Mouse (Mus musculus) spleen, postnatal 10 days (tissue): Measurements from ENCODE around the gene 2610507B11Rik.

Experiments
- DNase-seq, 2 experiments: peaks; one replicate each; pipeline ENCODE4 v3.0.0; 2021 to 2022; ENCODE audit warnings: low spot score in 2 of 2

Gene 2610507B11Rik

DNA sequence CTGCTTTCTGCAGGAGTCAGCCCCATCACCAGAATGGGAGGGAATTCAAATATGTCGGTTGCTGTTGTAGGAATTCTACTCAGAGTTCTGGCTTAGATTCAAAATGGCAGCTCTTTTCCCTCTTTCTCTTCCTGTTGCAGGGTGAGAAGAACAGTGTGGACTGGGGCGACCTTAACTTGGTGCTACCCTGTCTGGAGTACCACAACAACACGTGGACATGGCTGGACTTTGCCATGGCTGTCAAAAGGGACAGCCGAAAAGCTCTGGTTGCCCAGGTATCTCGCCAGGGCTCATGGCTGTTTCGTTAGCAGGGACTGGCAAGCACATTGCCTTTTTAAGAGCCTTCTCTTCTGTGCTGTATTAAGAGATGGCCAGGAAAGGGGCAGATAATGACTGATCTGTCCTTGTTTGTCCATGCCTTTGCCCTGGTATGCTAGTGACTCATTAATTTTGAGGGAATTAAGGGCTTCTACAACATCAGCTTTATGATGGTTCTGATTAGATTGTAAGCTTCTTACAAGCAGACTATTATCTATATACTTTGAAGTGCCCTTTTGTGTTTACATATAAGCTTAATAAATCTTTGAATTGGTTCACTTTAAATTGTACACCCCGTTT is 27.7 kb downstream of the 2610507B11Rik start:
- no peak for DNase-seq

DNA sequence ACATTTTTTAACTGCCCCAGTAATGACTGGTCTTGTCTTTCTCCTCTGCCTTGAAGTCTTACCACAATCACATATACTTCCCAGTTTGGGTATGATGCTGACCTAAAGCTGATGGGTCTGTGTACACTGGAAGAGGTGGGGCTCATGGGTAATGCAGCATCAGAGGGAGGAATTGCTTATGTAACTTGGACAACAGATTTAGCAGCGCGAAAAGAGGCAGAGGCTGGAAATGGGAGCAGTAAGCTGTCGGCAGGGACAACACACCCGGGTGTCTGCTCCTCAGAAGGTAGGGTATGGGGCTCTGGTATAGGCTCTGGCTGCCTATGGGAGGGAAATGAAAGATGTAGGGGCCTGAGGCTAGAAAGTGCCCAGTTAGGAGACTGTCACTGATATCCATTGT is 29.1 kb downstream of the 2610507B11Rik start, which contains the start of gene BC030499:
BC030499 (plus strand) TSS at position 188 of the 400 bp plus-strand sequence.
- DNase-seq: no peak

DNA sequence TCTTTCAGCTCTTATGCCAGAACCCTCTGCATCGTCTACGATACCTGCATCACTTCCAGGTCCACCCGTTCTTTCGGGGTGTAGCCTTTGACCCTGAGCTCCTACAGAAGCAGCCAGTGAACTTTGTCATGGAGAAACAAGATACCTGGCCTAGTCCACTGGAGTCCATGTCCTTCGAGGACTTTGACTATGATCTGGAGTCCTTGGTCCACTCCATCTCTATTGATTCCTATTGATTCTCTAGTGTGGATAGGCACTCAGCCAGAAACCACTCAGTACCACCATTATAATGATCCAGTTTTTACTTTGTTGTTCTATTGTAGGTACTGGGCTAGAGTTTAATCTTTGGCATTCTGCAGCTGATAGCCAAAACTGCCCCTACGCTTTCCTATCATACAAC is 33.0 kb downstream of the 2610507B11Rik start:
- no peak for DNase-seq

- DNase-seq: no peak
Observed at GRCm38 (mm10) chr11:78300917-78301316, 39.4 kb downstream of the 2610507B11Rik start.

- DNase-seq: peak; percentile 88 to 93
Observed at GRCm38 (mm10) chr11:78301357-78302084, 40.0 kb downstream of the 2610507B11Rik start, which contains the start of gene Spag5. TSS of gene Spag5 (plus strand) at chr11:78301529.

DNA sequence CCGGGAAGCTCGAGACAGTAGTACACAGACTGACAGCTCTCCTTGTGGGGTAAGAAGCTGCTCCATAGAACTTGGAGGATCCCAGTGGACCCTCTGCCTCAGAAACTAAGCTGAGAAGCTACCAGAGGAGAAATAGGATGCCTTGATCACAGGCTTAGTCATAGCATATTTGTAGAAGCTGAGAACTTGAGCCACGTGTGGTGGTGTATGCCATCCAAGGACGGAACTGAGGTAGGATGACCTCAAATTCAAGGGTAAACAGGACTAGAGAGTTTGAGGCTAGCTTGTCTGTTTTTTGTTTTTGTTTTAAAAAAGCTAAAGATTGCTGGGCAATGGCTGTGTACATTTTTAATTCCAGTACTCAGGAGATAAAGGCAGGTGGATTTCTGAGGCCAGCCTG is 43.7 kb downstream of the 2610507B11Rik start:
- DNase-seq: no peak

DNA sequence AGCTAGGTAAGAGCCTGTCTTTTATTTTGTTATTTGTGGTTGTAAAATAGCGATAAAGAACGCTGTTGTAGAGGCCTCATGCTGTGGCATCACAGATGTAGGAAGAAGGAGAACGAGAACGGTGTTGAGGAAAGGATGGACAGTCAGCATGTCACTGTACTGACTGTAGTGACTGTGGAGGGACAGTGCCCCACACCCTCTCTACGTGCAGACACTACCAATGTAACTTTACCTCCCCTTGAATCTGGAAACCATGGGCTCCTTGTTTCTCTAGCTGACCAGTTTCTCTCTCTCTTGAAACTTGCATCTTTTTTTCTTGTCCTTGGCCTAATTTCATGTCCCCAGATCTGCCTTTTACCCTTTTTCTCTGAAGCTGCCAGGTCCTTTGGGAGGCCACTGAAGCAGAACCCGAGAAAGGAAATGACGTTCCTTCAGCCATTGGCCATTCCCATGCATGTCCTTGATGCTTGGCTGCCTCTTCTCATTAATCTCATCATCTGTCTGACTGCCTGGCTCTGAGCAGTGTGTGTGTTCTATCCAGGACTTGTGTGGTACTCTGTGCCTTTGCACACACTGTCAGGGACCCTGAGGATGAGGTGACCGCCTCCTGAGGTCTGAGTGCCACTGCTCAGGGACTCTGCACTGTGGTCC is 49.4 kb downstream of the 2610507B11Rik start:
- DNase-seq: no peak

- DNase-seq: no peak
Observed at GRCm38 (mm10) chr11:78313662-78314061, 52.1 kb downstream of the 2610507B11Rik start.

DNA sequence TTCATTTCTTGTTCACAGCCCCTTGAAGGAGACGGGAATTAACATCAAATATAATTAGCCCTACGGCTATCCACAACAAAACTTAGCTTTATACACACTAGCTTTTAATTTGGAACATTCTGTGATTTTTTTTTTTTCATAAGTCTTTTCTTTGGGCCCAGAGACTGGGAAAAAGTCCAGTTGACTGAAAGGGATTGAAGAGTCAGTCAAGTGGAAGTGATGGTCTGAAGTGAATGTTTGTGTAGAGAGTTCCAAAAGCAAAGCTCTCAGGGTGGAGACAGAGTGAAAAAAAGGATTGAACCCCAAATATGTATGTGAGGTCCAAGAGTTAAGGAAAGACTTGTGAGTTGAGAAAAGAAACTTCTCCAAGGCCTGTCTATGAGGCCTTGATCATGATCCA is 56.9 kb downstream of the 2610507B11Rik start:
- no peak for DNase-seq

GRCm38 (mm10) chr11:78322076-78322831 is 60.7 kb downstream of the 2610507B11Rik start:
- DNase-seq: no peak

DNA sequence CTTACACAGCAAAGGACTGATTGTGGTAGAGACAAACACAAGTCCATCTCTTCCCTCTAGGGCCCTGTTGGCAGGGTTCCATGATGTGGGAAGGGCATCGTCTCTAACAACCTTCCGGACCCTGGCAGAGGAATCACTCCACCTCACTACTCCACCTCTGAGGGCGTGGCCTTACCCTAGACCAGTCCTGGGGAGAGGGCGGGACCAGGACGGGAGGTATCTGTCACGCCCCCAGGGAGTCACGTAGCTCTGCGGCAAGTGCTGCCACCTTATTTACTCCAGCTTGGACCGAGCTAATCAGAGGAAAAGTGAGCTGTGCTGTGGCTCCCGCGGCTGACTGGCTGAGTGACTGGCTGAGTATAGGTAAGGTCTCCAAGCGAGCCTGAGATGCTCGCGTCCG is 61.3 kb downstream of the 2610507B11Rik start, which contains the start of gene Aldoc:
Aldoc (plus strand) TSS at position 109 of the 400 bp plus-strand sequence.
- peak; percentile 57 to 87 for DNase-seq

DNA sequence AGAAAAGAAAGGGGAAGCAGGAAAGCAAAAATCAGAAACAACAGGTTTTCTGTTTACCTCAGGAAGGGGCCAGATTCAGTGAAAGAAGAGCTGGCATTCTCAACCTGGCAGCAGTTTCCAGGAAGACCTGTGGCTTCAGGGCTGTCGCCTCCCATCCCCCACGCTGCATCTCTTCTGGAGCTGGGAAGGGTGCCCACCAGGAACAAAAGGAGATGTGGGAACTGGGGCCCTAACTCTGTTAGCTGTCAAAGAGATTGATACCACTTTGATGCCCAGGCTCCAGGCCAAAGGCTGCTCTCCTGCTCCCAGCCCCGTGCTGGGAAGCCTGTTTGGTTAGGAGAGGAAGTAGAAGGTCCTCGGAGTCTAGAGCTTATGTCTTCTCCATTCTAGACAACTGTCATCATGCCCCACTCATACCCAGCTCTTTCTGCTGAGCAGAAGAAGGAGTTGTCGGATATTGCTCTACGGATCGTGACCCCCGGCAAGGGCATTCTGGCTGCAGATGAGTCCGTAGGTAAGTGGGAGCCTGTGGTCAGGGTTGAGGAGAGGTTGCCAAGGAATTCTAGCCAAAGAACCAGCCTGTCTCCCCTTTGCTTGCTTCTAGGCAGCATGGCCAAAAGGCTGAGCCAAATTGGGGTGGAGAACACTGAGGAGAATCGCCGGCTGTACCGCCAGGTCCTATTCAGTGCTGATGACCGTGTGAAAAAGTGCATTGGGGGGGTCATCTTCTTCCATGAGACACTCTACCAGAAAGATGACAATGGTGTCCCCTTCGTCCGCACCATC is 62.6 kb downstream of the 2610507B11Rik start:
- DNase-seq: no peak

- no peak for DNase-seq
Observed at GRCm38 (mm10) chr11:78324965-78325364, 63.4 kb downstream of the 2610507B11Rik start.

DNA sequence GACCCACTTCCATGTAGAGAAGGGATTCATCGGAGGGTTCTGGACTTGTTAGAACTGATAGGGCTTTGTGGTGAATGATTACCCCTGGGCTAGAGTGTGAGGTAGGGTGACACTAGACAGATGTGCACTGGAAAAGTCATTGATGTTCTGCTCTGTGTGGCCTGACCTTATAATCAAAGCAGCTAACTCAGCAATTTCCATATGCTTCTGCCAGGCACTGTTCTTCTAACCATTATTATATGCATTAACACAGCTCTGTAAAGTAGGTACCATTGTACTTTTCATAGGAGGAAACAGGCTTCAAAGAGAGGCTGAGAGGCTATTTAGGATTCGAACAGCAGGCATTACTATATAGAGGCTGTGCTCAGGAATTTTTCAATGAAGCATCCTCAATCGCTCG is 65.7 kb downstream of the 2610507B11Rik start:
- no peak for DNase-seq

DNA sequence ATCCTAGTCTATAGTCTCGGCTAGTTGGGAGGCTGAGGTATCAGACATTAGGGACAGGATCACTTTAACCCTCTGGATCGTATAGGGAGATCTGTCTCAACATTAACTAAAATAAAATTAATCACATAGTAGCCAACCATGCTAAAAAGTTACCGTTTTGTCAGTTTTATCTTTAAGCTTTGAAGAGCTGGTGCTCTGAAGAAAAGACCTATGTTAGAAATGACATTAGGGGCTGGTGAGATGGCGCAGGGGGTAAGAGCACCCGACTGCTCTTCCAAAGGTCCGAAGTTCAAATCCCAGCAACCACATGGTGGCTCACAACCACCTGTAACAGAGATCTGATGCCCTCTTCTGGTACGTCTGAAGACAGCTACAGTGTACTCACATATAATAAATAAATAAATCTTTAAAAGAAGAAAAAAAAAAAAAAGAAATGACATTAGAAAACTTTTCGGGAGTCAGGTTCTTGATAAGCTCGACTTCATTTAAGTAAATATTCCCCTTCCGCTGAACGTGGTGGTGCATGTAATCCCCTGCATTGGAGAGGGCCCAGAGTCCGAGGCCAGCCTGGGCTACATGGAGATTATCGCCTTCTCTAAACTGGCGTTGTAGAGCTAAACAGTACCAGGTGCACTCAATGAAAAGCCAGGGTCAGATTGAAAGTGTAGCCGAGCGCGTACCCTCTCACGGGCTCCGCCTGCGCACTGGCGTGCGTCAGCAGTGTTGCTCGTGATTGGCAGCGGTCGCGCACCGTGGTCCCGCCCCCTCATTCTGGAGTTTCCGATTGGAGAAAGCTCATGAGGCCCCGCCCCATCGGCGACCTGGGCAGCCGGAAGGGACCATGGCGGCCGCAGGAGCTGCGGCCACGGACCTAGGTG is 66.3 kb downstream of the 2610507B11Rik start, which contains the start of gene Pigs:
Pigs (plus strand) TSS at position 782 of the 878 bp plus-strand sequence.
- peak; percentile 96 to 99 for DNase-seq

DNA sequence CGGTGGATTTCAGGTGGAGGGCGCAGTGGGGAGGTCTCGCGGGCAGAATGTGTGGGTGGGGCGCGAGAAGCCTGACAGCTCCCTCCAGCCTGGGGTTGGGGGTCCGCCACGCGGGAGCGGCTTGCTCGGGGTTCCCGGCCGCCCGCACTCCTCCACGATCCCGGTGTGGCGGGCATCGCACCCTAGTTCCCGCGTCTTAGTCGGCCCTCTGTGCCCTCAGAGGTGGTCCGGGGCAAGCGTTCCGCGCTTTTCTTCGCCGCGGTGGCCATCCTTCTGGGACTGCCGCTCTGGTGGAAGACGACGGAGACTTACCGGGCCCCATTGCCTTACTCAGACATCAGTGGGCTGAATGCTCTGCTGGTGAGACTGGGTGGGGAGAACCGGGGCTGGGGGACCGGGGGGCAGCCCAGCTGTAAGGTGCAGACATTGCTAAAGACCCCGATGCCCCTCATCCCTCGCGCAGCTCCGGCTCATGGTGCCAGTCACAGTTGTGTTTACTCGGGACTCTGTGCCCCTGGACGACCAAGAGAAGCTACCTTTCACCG is 67.0 kb downstream of the 2610507B11Rik start:
- DNase-seq: no peak

DNA sequence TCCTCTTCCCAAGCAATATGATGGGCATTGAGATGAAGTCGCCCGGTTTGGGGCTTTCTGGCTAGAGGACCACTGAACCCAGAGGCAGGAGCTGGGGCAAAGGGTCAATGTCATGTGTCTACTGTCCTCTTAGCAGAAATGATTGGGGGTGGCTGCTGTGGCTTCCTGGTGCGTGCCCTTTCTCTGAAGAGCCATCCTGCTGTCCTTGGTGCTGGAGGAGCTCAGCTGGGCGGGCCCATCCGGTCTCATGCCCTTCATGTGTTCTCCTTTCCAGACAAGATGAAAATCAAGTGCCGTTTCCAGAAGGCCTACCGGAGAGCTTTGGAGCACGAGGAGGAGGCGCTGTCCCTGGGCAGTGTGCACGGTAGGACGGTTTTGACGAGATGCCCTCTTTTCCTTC is 71.1 kb downstream of the 2610507B11Rik start:
- no peak for DNase-seq

DNA sequence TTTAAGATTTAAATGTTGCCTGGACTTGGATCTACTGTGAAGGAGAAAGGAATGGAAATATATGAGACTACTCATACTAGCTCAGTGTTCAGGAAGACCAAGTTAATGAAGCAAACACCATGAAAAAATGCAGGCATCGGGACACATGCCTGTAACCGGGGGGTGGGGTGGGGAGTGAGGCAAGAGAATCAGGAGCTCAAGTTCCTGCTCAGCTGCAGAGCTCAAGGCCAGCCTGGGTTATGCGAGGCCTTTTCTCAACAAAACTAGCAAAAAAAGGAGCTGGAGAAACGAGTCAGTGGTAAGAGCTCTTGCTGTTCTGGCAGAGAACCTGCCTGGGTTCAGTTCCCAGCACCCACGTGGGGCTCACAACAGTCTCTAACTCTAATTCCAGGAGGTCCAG is 72.4 kb downstream of the 2610507B11Rik start:
- no peak for DNase-seq

DNA sequence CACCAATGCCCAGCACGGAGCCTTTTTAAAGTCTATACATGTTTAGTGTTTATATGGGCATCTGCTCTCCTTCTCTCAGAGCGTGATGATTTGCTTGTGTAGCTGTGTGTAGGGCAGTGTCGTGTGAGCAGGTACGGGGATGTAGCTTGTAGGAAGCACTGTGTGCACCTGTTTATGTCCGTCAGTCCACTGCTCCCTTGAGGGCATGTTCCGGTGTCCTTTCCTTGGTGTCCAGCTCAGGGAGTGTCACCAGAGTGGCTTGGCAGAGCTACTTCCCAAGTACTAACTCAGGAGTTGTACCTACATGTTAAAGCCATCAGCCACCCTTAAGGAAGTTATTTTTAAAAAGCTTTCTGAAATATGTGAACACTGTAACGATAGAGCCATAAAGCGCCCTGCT is 75.5 kb downstream of the 2610507B11Rik start:
- DNase-seq: no peak
